Mouse (Mus musculus) C2C12 (cell line): ENCODE results near the gene Foxs1.

ENCODE experiments used
- CEBPB ChIP-seq: IDR thresholded peaks from one replicate; pipeline ENCODE4 v1.6.1; 2011; ENCODE audit warnings: low read depth, mild to moderate bottlenecking, control low read depth, moderate library complexity
- CTCF ChIP-seq: IDR thresholded peaks from one replicate; pipeline ENCODE4 v1.5.1; 2011; ENCODE audit not compliant: control insufficient read depth, insufficient read depth, insufficient read length
- FOSL1 ChIP-seq: IDR thresholded peaks from one replicate; pipeline ENCODE4 v1.8.0; 2011; ENCODE audit warnings: mild to moderate bottlenecking, low read length; ENCODE audit not compliant: poor library complexity, insufficient read depth, severe bottlenecking
- MAX ChIP-seq: IDR thresholded peaks from one replicate; pipeline ENCODE4 v1.6.1; 2011; ENCODE audit warnings: mild to moderate bottlenecking, control low read depth
- MYOD1 ChIP-seq: IDR thresholded peaks from one replicate; pipeline ENCODE4 v1.6.1; 2011; ENCODE audit warnings: low read depth; ENCODE audit not compliant: control insufficient read depth, insufficient read length
- MYOG ChIP-seq: IDR thresholded peaks from one replicate; pipeline ENCODE4 v1.6.1; 2011; ENCODE audit not compliant: control insufficient read depth, insufficient read length; ENCODE audit errors: extremely low read depth
- USF1 ChIP-seq: IDR thresholded peaks from one replicate; pipeline ENCODE4 v1.6.1; 2011; ENCODE audit warnings: low read depth, mild to moderate bottlenecking, control low read depth, moderate library complexity

- TF ChIP-seq MAX (no peak), USF1 (no peak), CTCF (no peak), MYOD1 (no peak), CEBPB (no peak), MYOG (no peak), FOSL1 (no peak)
Measured at GRCm38 (mm10) chr2:152928988-152929370, 4.0 kb downstream of the Foxs1 start.
